Mouse (Mus musculus) liver, embryonic 14.5 days (tissue): ENCODE data around the gene Zfp947.
"Not testable (repeated sequence)": the region's sequence is repeated elsewhere in the genome, so short reads cannot be mapped to it uniquely, and the experiment has no call there.

Source experiments
- CTCF ChIP-seq: IDR thresholded peaks from 2 replicates; pipeline ENCODE4 v1.5.1; 2016; ENCODE audit warnings: antibody characterized with exemption, low read depth, control low read depth
- EP300 ChIP-seq: IDR thresholded peaks from 2 replicates; pipeline ENCODE4 v1.6.1; 2016; ENCODE audit warnings: antibody characterized with exemption, low read depth

DNA sequence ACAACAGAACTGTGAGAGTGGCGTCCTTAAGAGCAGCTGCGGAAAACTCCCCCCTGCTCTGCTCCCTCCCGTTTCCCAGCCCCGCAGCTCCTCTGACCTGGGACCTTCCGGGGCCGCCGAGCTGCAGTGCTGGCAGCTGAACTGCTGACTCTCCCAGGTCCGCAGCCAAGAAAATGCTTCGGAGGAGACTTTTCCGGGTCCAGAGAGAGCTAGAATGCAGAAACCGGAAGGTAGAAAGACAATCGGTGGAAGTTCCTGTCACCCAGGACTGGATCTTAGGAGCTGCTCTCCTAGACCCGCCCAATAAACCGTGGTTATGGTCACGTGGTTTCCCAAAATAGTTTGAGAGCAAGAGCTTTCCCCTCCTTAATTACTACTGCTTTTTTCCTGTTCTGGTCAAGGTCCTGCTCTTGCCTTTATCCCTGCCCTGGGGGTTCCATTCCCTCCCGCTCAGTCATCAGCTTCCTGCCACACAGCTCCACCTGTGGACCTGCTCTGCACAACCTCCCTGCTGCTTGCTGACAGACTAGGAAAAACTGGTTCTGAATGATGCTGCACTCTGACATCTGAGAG lies at the start of gene Zfp947:
- not testable (repeated sequence) for TF ChIP-seq CTCF, EP300
